Mouse (Mus musculus) yolk sac, embryonic 10.5 days (tissue): ENCODE data around the gene Scfd2.
A peak's percentile ranks its signal among the peaks of the same experiment; 100 is the strongest.

ENCODE experiments used
- DNase-seq: peaks from one replicate; pipeline ENCODE4 v3.0.0-alpha.2; 2017; ENCODE audit warnings: low spot score

Gene Scfd2

DNA sequence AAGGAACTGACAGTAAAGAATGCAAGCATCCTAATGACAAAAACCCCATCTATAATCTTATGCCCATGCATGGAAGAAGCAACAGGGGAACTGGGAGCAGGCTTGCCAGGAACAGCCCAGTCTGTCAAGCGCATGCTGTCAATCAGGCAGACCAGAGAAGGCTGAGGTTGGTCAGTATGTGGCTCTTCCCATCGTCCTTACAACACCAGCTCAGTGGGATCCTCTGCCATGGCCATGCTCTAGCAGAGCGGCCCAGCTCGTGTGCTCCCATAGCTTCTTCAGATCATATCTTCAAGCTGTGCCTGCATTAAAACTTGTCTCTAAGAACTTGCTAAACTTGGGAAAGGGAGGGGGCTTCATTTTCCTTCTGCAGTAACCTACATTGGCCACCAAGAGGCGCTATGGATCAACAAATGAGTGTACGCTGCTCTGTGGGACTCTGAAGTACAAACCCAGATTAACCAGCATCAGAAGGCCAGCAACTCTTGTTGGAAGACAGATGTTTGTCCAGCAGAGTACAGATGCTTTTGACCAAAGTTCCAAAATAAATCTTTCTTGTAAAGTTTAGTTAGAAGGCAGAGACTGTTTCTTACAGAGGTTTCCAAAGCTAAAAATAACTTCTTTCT lies 220.2 kb downstream of the Scfd2 start:
- DNase-seq, result peak; percentile 46

GRCm38 (mm10) chr5:74310101-74310500 lies 221.5 kb downstream of the Scfd2 start:
- no peak for DNase-seq

- DNase-seq, result no peak
Measured at GRCm38 (mm10) chr5:74307242-74307641, 224.3 kb downstream of the Scfd2 start.

DNA sequence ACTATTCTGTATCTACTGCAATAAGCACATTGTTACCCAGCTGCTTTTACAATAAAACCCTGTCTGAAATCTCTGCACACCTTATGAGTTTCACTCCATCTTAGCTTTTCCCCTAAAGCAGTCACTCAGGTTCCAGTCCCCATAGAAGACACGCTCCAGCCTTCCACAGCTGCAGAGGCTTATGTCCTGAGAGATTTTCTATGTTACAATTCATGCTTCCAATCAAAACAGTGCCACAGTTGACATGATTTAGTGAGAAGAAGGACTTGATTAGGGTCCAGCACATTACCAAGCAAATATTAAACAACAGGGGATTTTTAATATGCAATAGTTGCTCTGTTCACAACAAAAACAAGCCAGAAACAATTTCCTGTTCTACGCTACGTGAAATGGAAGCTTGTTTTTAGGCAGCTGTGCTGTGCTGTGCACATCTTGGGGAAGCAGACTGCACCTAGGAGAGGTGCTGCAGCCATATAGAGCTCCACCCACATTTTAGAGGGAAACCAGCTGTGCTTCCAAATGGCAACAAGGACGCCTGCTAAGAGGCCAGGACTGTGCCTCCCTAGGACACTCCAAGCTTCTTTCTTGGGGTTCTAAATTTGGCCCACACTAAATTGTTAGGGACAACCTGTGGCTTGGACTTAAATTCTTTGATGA lies 225.9 kb downstream of the Scfd2 start:
- no peak for DNase-seq

DNA sequence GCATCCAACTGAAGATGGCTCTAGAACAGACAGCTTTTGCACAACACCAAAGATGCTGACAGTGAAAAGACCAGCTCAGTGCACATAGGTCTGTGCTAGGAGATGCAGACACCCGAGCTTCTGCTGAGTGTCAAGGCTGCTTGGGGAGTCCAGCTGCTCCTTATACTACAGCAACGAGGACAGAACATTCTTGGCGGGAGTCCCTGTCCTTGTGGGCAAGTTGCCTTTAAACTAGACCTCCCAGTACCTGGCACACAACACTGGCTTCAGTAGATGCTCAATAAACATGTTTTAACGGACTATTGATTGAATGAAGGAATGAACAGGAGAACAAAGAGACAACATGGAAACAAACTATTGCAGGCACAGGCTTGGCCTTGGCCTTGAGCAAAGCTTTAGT lies 226.8 kb downstream of the Scfd2 start:
- DNase-seq, result no peak

GRCm38 (mm10) chr5:74302331-74302730 lies 229.2 kb downstream of the Scfd2 start:
- DNase-seq, result no peak

- no peak for DNase-seq
Measured at GRCm38 (mm10) chr5:74301443-74301842, 230.1 kb downstream of the Scfd2 start.

GRCm38 (mm10) chr5:74300931-74301330 lies 230.6 kb downstream of the Scfd2 start:
- DNase-seq, result no peak

- DNase-seq, result no peak
Measured at GRCm38 (mm10) chr5:74300140-74300539, 231.4 kb downstream of the Scfd2 start.

DNA sequence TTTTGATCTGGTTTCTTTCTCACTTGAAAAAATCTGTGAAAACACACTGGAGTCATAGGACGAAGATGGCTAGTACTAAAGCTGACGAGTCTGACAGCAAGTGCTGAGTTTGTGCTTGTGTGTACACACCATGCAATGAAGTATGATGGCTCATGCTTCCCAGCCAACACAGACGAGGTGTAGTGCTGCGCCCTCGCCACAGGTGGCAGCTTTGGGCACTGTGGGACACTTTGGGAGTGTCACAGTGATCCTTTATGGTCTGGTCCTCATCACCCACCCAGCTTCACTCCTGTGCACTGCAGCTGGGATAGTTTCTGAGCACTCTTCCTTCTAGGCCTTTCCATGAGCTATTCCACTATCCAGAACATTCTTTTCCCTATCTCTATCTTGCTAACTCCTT lies 234.4 kb downstream of the Scfd2 start:
- no peak for DNase-seq

- DNase-seq, result no peak
Measured at GRCm38 (mm10) chr5:74296096-74296495, 235.5 kb downstream of the Scfd2 start.

DNA sequence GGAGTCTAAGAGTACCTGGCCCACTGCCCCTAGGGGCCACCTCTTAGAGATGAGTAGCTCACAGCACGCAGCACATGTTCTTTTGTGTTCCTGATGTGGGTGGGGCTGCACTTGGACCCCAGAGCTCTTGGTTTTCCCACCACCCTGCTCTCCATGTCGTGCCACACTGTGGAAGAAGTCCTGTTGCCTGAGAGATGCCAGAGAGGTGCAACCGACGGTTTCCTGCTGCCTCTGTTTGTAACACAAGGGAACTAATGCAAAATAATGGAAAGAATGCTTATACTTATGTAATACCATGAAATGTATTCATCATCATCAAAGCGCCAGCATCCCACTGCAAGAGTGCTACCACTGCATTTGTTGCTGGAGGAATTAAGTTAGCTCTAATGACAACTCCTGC lies 238.0 kb downstream of the Scfd2 start:
- DNase-seq, result no peak

GRCm38 (mm10) chr5:74292050-74292449 lies 239.5 kb downstream of the Scfd2 start:
- no peak for DNase-seq

DNA sequence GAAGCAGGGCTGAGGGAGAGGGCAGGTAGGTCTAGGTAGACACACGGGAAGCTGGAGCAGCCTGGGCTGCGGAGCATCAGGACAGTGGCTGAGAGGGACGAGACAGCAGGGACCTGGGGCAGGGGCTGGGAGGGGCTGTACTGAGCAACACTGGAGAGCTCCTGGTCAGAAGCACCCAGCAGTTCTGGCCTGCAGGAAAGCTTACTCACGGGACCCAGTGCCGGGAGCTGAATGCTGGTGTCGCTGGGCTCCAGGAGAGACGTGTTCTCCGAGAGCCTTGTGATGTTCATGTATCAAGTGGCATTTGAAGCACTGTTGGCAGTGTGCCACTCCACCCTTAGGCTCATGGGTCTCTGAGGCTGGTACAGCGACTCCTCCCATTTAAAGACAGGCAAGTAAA lies 240.0 kb downstream of the Scfd2 start:
- no peak for DNase-seq

GRCm38 (mm10) chr5:74289957-74290356 lies 241.6 kb downstream of the Scfd2 start:
- DNase-seq, result no peak

DNA sequence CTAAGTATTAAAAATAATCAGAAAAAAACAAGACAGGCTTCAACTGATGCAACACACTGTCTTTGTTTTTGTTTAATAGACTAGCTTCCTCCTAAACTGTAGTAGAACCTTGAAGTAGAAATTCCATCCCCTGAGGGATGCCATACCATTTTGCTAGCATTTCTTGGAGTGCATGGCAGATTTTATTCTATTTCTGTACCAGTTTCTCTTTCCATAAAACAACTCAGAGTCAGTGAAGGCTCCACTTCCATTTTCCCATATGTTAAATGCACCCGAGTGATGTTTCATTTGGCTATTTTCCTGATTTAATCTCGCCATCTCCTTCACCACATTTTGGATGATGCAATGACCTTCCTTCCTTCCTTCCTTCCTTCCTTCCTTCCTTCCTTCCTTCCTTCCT lies 243.4 kb downstream of the Scfd2 start:
- no peak for DNase-seq

DNA sequence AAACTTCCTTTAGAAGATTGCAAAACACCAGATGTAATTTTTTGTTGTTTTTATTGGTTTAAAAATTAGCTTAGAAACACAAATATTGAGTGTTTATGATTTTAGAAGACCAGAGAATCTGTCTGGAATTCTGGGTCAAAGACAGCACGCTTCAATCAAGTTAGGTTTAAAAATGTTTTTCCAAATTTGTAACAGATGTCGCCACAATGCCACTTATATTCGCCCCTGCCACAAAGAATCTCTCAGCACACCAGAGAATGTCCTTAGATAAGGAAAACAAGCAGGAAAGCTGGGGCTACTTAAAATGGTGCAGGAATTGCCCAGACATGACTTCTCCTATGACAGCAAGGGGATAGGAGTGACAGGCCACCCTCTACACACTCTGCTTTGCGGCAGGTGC lies 245.3 kb downstream of the Scfd2 start:
- no peak for DNase-seq

DNA sequence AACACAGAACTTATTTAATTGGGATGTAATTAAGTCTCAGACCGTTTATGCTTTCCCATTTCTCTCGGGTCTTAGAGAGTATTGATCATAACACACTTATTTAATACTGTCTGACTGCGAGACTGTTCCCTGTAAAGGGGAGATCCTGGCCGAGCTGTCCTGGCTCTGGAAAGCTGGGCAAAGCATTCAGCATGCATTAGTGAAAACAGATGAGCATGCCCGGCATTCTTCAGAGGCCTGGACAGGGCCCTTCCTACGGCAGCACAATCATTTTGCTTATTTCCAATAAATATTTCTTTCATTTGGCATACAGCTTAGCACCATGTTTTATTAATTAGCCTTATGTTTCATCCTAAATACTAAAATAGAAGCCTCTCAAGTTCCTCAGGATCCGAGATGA lies 245.8 kb downstream of the Scfd2 start:
- DNase-seq, result no peak

- DNase-seq, result no peak
Measured at GRCm38 (mm10) chr5:74285289-74285688, 246.3 kb downstream of the Scfd2 start.

DNA sequence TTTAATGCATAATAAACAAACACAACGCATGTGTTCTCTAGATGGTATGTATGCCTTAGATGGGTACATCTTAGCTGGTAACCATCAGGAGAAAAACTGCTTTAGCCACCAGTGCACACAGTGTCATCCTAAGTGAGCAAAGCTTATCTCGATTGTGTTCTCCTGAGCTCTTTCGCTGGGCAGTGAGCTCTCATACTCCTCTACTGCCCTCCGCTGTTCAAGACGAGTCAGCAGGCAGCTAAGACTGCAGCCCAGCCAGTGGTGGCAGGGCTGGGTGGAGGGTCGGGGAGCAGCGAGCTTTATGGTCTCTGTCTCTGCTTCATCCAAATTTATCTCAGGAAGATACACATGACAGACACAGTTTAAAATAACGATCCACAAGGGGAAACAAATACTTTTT lies 248.0 kb downstream of the Scfd2 start:
- DNase-seq, result no peak

DNA sequence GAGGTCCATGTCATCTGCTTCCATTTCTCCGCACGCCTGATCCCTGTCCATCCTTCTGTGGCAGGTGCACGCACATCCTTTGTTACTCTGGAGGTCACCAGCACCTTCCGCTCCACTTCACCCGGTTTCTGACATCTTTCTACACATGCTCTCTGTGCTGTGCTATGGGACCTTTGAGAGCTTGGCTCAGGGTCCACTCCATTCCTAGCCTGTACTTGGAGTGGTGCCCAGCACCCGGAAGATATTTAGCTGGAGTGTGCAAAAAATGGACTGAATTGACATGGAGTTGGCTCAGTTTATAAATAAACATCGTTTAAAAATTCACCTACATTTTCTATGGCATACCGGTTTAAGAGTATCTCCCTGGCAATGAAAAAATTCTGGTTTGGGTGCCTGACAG lies 250.1 kb downstream of the Scfd2 start:
- no peak for DNase-seq

GRCm38 (mm10) chr5:74279673-74280072 lies 251.9 kb downstream of the Scfd2 start:
- no peak for DNase-seq

DNA sequence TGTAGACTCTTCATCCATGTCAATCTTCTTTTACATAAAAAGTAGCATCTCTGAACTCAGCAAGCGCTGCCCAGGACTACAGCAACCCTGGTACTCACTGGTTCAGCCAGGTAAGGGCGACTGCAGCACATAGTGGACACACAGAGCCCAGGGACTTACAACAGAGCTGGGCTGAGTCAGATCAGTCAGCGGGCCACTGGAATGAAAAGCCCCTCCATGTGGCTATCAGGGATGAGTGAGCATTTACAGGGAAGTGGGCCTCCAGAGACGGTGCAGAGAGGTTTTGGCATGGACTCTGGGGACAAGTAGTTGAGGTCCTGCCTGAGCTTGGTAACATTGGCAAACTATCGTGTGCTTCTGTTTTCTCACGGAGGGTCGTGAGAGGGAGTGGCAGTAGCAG lies 253.1 kb downstream of the Scfd2 start:
- DNase-seq, result no peak

- peak; percentile 81 for DNase-seq
Measured at GRCm38 (mm10) chr5:74277712-74278111, 253.8 kb downstream of the Scfd2 start.
